Mouse (Mus musculus): ENCODE data around the gene Cenpb.

Cenpb gene

GRCm38 (mm10) chr2:131163924-131164323 lies 15.9 kb downstream of the Cenpb start:
- DNase-seq (ENCODE audit: low read depth), result no peak

- DNase-seq (ENCODE audit: low read depth), result no peak
Measured at GRCm38 (mm10) chr2:131160671-131161111, 19.2 kb downstream of the Cenpb start.

GRCm38 (mm10) chr2:131159938-131160581 lies 19.8 kb downstream of the Cenpb start, which contains the start of gene 1700037H04Rik:
Gene 1700037H04Rik, minus strand, starts transcription at chr2:131160081.
- DNase-seq (ENCODE audit: low read depth), result peak; percentile 98

GRCm38 (mm10) chr2:131159491-131159910 lies 20.4 kb downstream of the Cenpb start:
- DNase-seq (ENCODE audit: low read depth), result peak; percentile 37

GRCm38 (mm10) chr2:131156987-131157386 lies 22.9 kb downstream of the Cenpb start:
- no peak for DNase-seq (ENCODE audit: low read depth)

GRCm38 (mm10) chr2:131154036-131154435 lies 25.8 kb downstream of the Cenpb start:
- no peak for DNase-seq (ENCODE audit: low read depth)

GRCm38 (mm10) chr2:131152166-131152730 lies 27.6 kb downstream of the Cenpb start:
- DNase-seq (ENCODE audit: low read depth), result no peak

GRCm38 (mm10) chr2:131149254-131149578 lies 30.7 kb downstream of the Cenpb start:
- no peak for DNase-seq (ENCODE audit: low read depth)

GRCm38 (mm10) chr2:131148353-131149253 lies 31.3 kb downstream of the Cenpb start:
- DNase-seq (ENCODE audit: low read depth), result no peak

- no peak for DNase-seq (ENCODE audit: low read depth)
Measured at GRCm38 (mm10) chr2:131147043-131147365, 32.9 kb downstream of the Cenpb start.

- DNase-seq (ENCODE audit: low read depth), result no peak
Measured at GRCm38 (mm10) chr2:131146193-131147042, 33.4 kb downstream of the Cenpb start.

GRCm38 (mm10) chr2:131145536-131145935 lies 34.3 kb downstream of the Cenpb start:
- DNase-seq (ENCODE audit: low read depth), result no peak

- DNase-seq (ENCODE audit: low read depth), result no peak
Measured at GRCm38 (mm10) chr2:131145121-131145520, 34.7 kb downstream of the Cenpb start.

GRCm38 (mm10) chr2:131143007-131143780 lies 36.7 kb downstream of the Cenpb start:
- DNase-seq (ENCODE audit: low read depth), result no peak

GRCm38 (mm10) chr2:131142592-131142991 lies 37.3 kb downstream of the Cenpb start:
- DNase-seq (ENCODE audit: low read depth), result no peak

- DNase-seq (ENCODE audit: low read depth), result no peak
Measured at GRCm38 (mm10) chr2:131141336-131141986, 38.4 kb downstream of the Cenpb start.

- DNase-seq (ENCODE audit: low read depth), result no peak
Measured at GRCm38 (mm10) chr2:131140533-131140905, 39.3 kb downstream of the Cenpb start.

- DNase-seq (ENCODE audit: low read depth), result no peak
Measured at GRCm38 (mm10) chr2:131139886-131140532, 39.9 kb downstream of the Cenpb start.

- no peak for DNase-seq (ENCODE audit: low read depth)
Measured at GRCm38 (mm10) chr2:131139287-131139686, 40.6 kb downstream of the Cenpb start.

- no peak for DNase-seq (ENCODE audit: low read depth)
Measured at GRCm38 (mm10) chr2:131138760-131139159, 41.1 kb downstream of the Cenpb start.

Measured in c-Kit-positive CD71-negative TER-119-negative erythroid progenitor cells, embryonic 14.5 days (primary cell).